Mouse (Mus musculus) testis, adult 2 months (tissue): ENCODE measurements around the gene Trip12. TPM values are rescaled to one million over a fixed set of nuclear protein-coding genes. Genes with fewer than 3 reads are reported as not detected.

Experiments used
- H3K27ac ChIP-seq: fragments of 200-500 bp; 2 replicates; pipeline ENCODE4 v1.5.1; 2012; ENCODE audit warnings: low read depth, low read length; ENCODE audit not compliant: control insufficient read depth, insufficient read depth
- H3K27me3 ChIP-seq: fragments of 200-500 bp; 2 replicates; pipeline ENCODE4 v1.6.1; 2012; ENCODE audit warnings: mild to moderate bottlenecking, low read length, moderate library complexity; ENCODE audit not compliant: control insufficient read depth, insufficient read depth
- H3K36me3 ChIP-seq: fragments of 200-500 bp; 2 replicates; pipeline ENCODE4 v1.6.1; 2012; ENCODE audit warnings: mild to moderate bottlenecking, low read length; ENCODE audit not compliant: control insufficient read depth, insufficient read depth
- H3K4me1 ChIP-seq: fragments of 200-500 bp; 2 replicates; pipeline ENCODE4 v1.6.1; 2012; ENCODE audit warnings: low read length; ENCODE audit not compliant: control insufficient read depth, insufficient read depth
- H3K4me3 ChIP-seq: fragments of 200-500 bp; 2 replicates; pipeline ENCODE4 v1.5.1; 2012; ENCODE audit warnings: low read depth, mild to moderate bottlenecking, low read length, moderate library complexity, mixed read lengths; ENCODE audit not compliant: control insufficient read depth
- CTCF ChIP-seq: fragments of 200-500 bp; IDR thresholded peaks from 2 replicates; pipeline ENCODE4 v1.5.1; 2012; ENCODE audit warnings: low read depth, mild to moderate bottlenecking, inconsistent platforms, low read length, moderate library complexity; ENCODE audit not compliant: control insufficient read depth, insufficient read depth, insufficient replicate concordance
- POLR2A ChIP-seq: fragments of 200-500 bp; IDR thresholded peaks from 2 replicates; pipeline ENCODE4 v1.6.1; 2012; ENCODE audit warnings: low read depth, mild to moderate bottlenecking, inconsistent platforms, low read length, moderate library complexity; ENCODE audit not compliant: control insufficient read depth
- polyA plus RNA-seq: library from polyadenylated mRNA; depleted of rRNA; stranded (reverse); fragments of >200 nt; gene quantifications from 2 replicates; pipeline ENCODE4 v1.2.3, GENCODE M21; 2012

Trip12 gene
- polyA plus RNA-seq, 1 experiment, result 242 TPM

GRCm38 (mm10) chr1:84837523-84838145 lies 2.7 kb downstream of the Trip12 start:
- Histone ChIP-seq H3K36me3 (no peaks in the 10 kb centered on the region), H3K4me1 (peaks cover 2% of the 10 kb centered on the region; the same call in 1 of the 2 replicates), H3K27ac (peak overlapping the region; percentile 99), H3K27me3 (no peaks in the 10 kb centered on the region), H3K4me3 (peak overlapping the region; percentile 100)
- TF ChIP-seq CTCF, result no peak
- TF ChIP-seq POLR2A, result no peak

- Histone ChIP-seq H3K27ac (no peak overlapping the region), H3K36me3 (no peaks in the 10 kb centered on the region), H3K4me1 (no peaks in the 10 kb centered on the region), H3K27me3 (no peaks in the 10 kb centered on the region), H3K4me3 (no peak overlapping the region)
- TF ChIP-seq POLR2A (no peak), CTCF (no peak)
These were observed 15.2 kb downstream of the Trip12 start for GRCm38 (mm10) chr1:84825091-84825490.

GRCm38 (mm10) chr1:84817596-84817995 lies 22.7 kb downstream of the Trip12 start:
- Histone ChIP-seq H3K36me3 (no peaks in the 10 kb centered on the region), H3K4me1 (no peaks in the 10 kb centered on the region), H3K4me3 (no peak overlapping the region), H3K27me3 (no peaks in the 10 kb centered on the region), H3K27ac (no peak overlapping the region)
- TF ChIP-seq CTCF, result no peak
- TF ChIP-seq POLR2A, result no peak

GRCm38 (mm10) chr1:84803788-84804187 lies 36.5 kb downstream of the Trip12 start:
- no peak overlapping the region for H3K27ac ChIP-seq
- TF ChIP-seq POLR2A (no peak), CTCF (no peak)
- H3K4me3 ChIP-seq, result no peak overlapping the region
- no peaks in the 10 kb centered on the region for H3K27me3 ChIP-seq
- H3K36me3 ChIP-seq, result no peaks in the 10 kb centered on the region
- H3K4me1 ChIP-seq, result no peaks in the 10 kb centered on the region

- Histone ChIP-seq H3K36me3 (no peaks in the 10 kb centered on the region), H3K4me3 (no peak overlapping the region), H3K4me1 (no peaks in the 10 kb centered on the region), H3K27me3 (no peaks in the 10 kb centered on the region), H3K27ac (no peak overlapping the region)
- TF ChIP-seq CTCF (no peak), POLR2A (no peak)
These were observed 41.1 kb downstream of the Trip12 start for GRCm38 (mm10) chr1:84799166-84799565.

GRCm38 (mm10) chr1:84795335-84795734 lies 45.0 kb downstream of the Trip12 start:
- H3K4me3 ChIP-seq, result no peak overlapping the region
- no peak overlapping the region for H3K27ac ChIP-seq
- no peaks in the 10 kb centered on the region for H3K4me1 ChIP-seq
- TF ChIP-seq CTCF (no peak), POLR2A (no peak)
- no peaks in the 10 kb centered on the region for H3K27me3 ChIP-seq
- H3K36me3 ChIP-seq, result no peaks in the 10 kb centered on the region

- no peak for TF ChIP-seq CTCF
- TF ChIP-seq POLR2A, result no peak
- Histone ChIP-seq H3K4me3 (no peak overlapping the region), H3K27ac (no peak overlapping the region), H3K4me1 (no peaks in the 10 kb centered on the region), H3K27me3 (no peaks in the 10 kb centered on the region), H3K36me3 (no peaks in the 10 kb centered on the region)
These were observed 48.9 kb downstream of the Trip12 start for GRCm38 (mm10) chr1:84791393-84791792.
